Comparison of ENCODE assay signal across 8 mouse cellular contexts in genomic region chr17:46162551-46162950, GRCm38 (mm10). TPM values are rescaled to one million over a fixed set of nuclear protein-coding genes. Genes with fewer than 3 reads are reported as not detected.
DNase-seq lines count a peak whose midpoint lies in the region; ATAC-seq and TF ChIP-seq lines count a peak whose summit lies in the region.

No protein-coding gene starts in this region.

- DNase-seq in heart, postnatal 25 days (ENCODE audit: low spot score), result no peak
- no peak for DNase-seq in lung, postnatal 0 days (ENCODE audit: low spot score)
- DNase-seq in lung, postnatal 4 days, result no peak
- DNase-seq in intestine, embryonic 14.5 days (ENCODE audit: low spot score), result no peak
- DNase-seq in T-cell, adult 2 months (ENCODE audit: low spot score), result no peak
- DNase-seq in gastrocnemius, postnatal 25 days, result no peak

- 85% methylated on average over 7 of the region's 7 CpGs for WGBS in heart, embryonic 12.5 days
- 61% methylated on average over 7 of the region's 7 CpGs for WGBS in lung, postnatal 0 days
- 89% methylated on average over 7 of the region's 7 CpGs for WGBS in intestine, embryonic 14.5 days
- 92% methylated on average over 7 of the region's 7 CpGs for WGBS in neural tube, embryonic 14.5 days

- no peak overlapping the region for H3K27ac ChIP-seq in heart, embryonic 12.5 days (ENCODE audit: poor library complexity, severe bottlenecking)
- H3K27ac ChIP-seq in lung, postnatal 0 days (ENCODE audit: low read length), result peak overlapping the region; percentile 74
- H3K27ac ChIP-seq in intestine, embryonic 14.5 days (ENCODE audit: low read depth), result no peak overlapping the region
- H3K27ac ChIP-seq in neural tube, embryonic 14.5 days (ENCODE audit: low read depth, low read length), result no peak overlapping the region

- peaks cover 45% of the 10 kb centered on the region for H3K4me1 ChIP-seq in heart, embryonic 12.5 days (replicated peaks)
- H3K4me1 ChIP-seq in lung, postnatal 0 days (ENCODE audit: insufficient read depth, low read depth, low read length), result peaks cover 3% of the 10 kb centered on the region; the same call in 1 of the 2 replicates
- H3K4me1 ChIP-seq in intestine, embryonic 14.5 days (replicated peaks; ENCODE audit: control insufficient read depth, insufficient read depth, low read length), result peaks cover 21% of the 10 kb centered on the region
- peaks cover 6% of the 10 kb centered on the region; the same call in 1 of the 2 replicates for H3K4me1 ChIP-seq in neural tube, embryonic 14.5 days (ENCODE audit: control insufficient read depth, insufficient read depth, low read length)

- no peak for TF ChIP-seq CTCF in lung, postnatal 0 days (IDR thresholded peaks at IDR 0.05)

- H3K9me3 ChIP-seq in heart, embryonic 12.5 days (replicated peaks), result no peaks in the 10 kb centered on the region
- no peaks in the 10 kb centered on the region for H3K9me3 ChIP-seq in lung, postnatal 0 days (ENCODE audit: low read length)
- no peaks in the 10 kb centered on the region for H3K9me3 ChIP-seq in intestine, embryonic 14.5 days (ENCODE audit: control insufficient read depth, low read length)
- H3K9me3 ChIP-seq in neural tube, embryonic 14.5 days (ENCODE audit: control insufficient read depth, low read length), result no peaks in the 10 kb centered on the region

- H3K4me3 ChIP-seq in heart, embryonic 12.5 days, result peak overlapping the region; percentile 74
- 0 out of 2 replicates have a peak overlapping the region, but pooled peaks have one; percentile 20 for H3K4me3 ChIP-seq in lung, postnatal 0 days (ENCODE audit: low read depth, low read length)
- H3K4me3 ChIP-seq in intestine, embryonic 14.5 days (ENCODE audit: low read depth, low read length), result no peak overlapping the region
- H3K4me3 ChIP-seq in neural tube, embryonic 14.5 days (ENCODE audit: low read depth, low read length), result no peak overlapping the region

- no peak for TF ChIP-seq EP300 in lung, postnatal 0 days (IDR thresholded peaks at IDR 0.05)

- intact Hi-C loops in heart, postnatal 25 days (cut with DNase I), result no loop called here

- H3K27me3 ChIP-seq in heart, embryonic 12.5 days (replicated peaks), result no peaks in the 10 kb centered on the region
- no peaks in the 10 kb centered on the region for H3K27me3 ChIP-seq in lung, postnatal 0 days (replicated peaks; ENCODE audit: insufficient read depth, low read length)
- no peaks in the 10 kb centered on the region for H3K27me3 ChIP-seq in intestine, embryonic 14.5 days (replicated peaks; ENCODE audit: control insufficient read depth, insufficient read depth, low read length)
- H3K27me3 ChIP-seq in neural tube, embryonic 14.5 days (ENCODE audit: control insufficient read depth, insufficient read depth, low read length), result no peaks in the 10 kb centered on the region

- H3K4me2 ChIP-seq in heart, embryonic 12.5 days, result peak overlapping the region; percentile 74
- H3K4me2 ChIP-seq in lung, postnatal 0 days (replicated peaks; ENCODE audit: low read depth, low read length), result peak overlapping the region; percentile 52
- peak overlapping the region; percentile 55 for H3K4me2 ChIP-seq in intestine, embryonic 14.5 days (ENCODE audit: low read length)
- H3K4me2 ChIP-seq in neural tube, embryonic 14.5 days (ENCODE audit: low read depth, low read length), result 0 out of 2 replicates have a peak overlapping the region, but pooled peaks have one; percentile 75

- H3K9ac ChIP-seq in heart, embryonic 12.5 days, result no peak overlapping the region
- 0 out of 2 replicates have a peak overlapping the region, but pooled peaks have one; percentile 16 for H3K9ac ChIP-seq in lung, postnatal 0 days (replicated peaks; ENCODE audit: low read depth)
- H3K9ac ChIP-seq in intestine, embryonic 14.5 days (ENCODE audit: low read length), result no peak overlapping the region
- H3K9ac ChIP-seq in neural tube, embryonic 14.5 days (replicated peaks; ENCODE audit: low read depth, low read length), result no peak overlapping the region

- ATAC-seq in heart, embryonic 12.5 days (ENCODE audit: insufficient number of reproducible peaks, low FRiP score), result no peak
- ATAC-seq in lung, postnatal 0 days, result no peak
- no peak for ATAC-seq in intestine, embryonic 14.5 days (replicated peaks; ENCODE audit: low FRiP score, low TSS enrichment, low read depth)
- no peak for ATAC-seq in neural tube, embryonic 14.5 days (ENCODE audit: low read depth)

- peaks cover 43% of the 10 kb centered on the region for H3K36me3 ChIP-seq in heart, embryonic 12.5 days
- peaks cover 25% of the 10 kb centered on the region for H3K36me3 ChIP-seq in lung, postnatal 0 days (ENCODE audit: insufficient read depth, low read length)
- peaks cover 35% of the 10 kb centered on the region for H3K36me3 ChIP-seq in intestine, embryonic 14.5 days (ENCODE audit: control insufficient read depth, insufficient read depth, low read length)
- peaks cover 31% of the 10 kb centered on the region for H3K36me3 ChIP-seq in neural tube, embryonic 14.5 days (ENCODE audit: control insufficient read depth, insufficient read depth, low read length)

RNA-seq across cellular contexts. Expression of gene Gtpbp2, which starts 1.7 kb away (rescaled TPM):
- 34.5 and 39.1 TPM in 2 replicates for polyA plus RNA-seq in heart, embryonic 12.5 days (2016; fragmentation: Nextera tagmentation; extraction: Ambion mirVana)
- total RNA-seq in heart, postnatal 25 days (2021), result 10 to 100 TPM; 67.5 to 70.6 TPM
- 38.8 and 39.5 TPM in 2 replicates for polyA plus RNA-seq in lung, postnatal 0 days (2015; fragmentation: Nextera tagmentation; extraction: Ambion mirVana)
- polyA plus RNA-seq in intestine, embryonic 14.5 days (2014; fragmentation: Nextera tagmentation; extraction: Ambion mirVana), result 29.9 and 30.7 TPM in 2 replicates
- polyA plus RNA-seq in neural tube, embryonic 14.5 days (2014; fragmentation: Nextera tagmentation; extraction: Ambion mirVana), result 28.1 and 31.3 TPM in 2 replicates
- total RNA-seq in gastrocnemius, postnatal 25 days (2021), result 10 to 100 TPM; 46.5 to 50.8 TPM

RNA-seq across cellular contexts. Expression of gene Mad2l1bp, which starts 9.2 kb away (rescaled TPM):
- polyA plus RNA-seq in heart, embryonic 12.5 days (2016; fragmentation: Nextera tagmentation; extraction: Ambion mirVana), result 34.0 and 35.6 TPM in 2 replicates
- total RNA-seq in heart, postnatal 25 days (2021), result 10 to 100 TPM; 17.2 to 22.4 TPM
- 43.5 and 44.6 TPM in 2 replicates for polyA plus RNA-seq in lung, postnatal 0 days (2015; fragmentation: Nextera tagmentation; extraction: Ambion mirVana)
- polyA plus RNA-seq in intestine, embryonic 14.5 days (2014; fragmentation: Nextera tagmentation; extraction: Ambion mirVana), result 32.2 and 34.4 TPM in 2 replicates
- polyA plus RNA-seq in neural tube, embryonic 14.5 days (2014; fragmentation: Nextera tagmentation; extraction: Ambion mirVana), result 21.4 and 24.9 TPM in 2 replicates
- total RNA-seq in gastrocnemius, postnatal 25 days (2021), result 10 to 100 TPM; 16.5 to 18.3 TPM

RNA-seq across cellular contexts. Expression of gene Rsph9, which starts 18.5 kb away (rescaled TPM):
- 5.5 and 5.8 TPM in 2 replicates for polyA plus RNA-seq in heart, embryonic 12.5 days (2016; fragmentation: Nextera tagmentation; extraction: Ambion mirVana)
- 1 to 10 TPM; 1.1 to 1.2 TPM for total RNA-seq in heart, postnatal 25 days (2021)
- polyA plus RNA-seq in lung, postnatal 0 days (2015; fragmentation: Nextera tagmentation; extraction: Ambion mirVana), result 31.7 and 32.4 TPM in 2 replicates
- 11.7 and 14.6 TPM in 2 replicates for polyA plus RNA-seq in intestine, embryonic 14.5 days (2014; fragmentation: Nextera tagmentation; extraction: Ambion mirVana)
- polyA plus RNA-seq in neural tube, embryonic 14.5 days (2014; fragmentation: Nextera tagmentation; extraction: Ambion mirVana), result 30.9 and 46.7 TPM in 2 replicates
- under 1 TPM; 0.29 to 0.38 TPM for total RNA-seq in gastrocnemius, postnatal 25 days (2021)

RNA-seq across cellular contexts. Expression of gene Polh, which starts 39.9 kb away (rescaled TPM):
- 12.5 and 12.7 TPM in 2 replicates for polyA plus RNA-seq in heart, embryonic 12.5 days (2016; fragmentation: Nextera tagmentation; extraction: Ambion mirVana)
- 1 to 10 TPM; 8.6 to 9.4 TPM for total RNA-seq in heart, postnatal 25 days (2021)
- polyA plus RNA-seq in lung, postnatal 0 days (2015; fragmentation: Nextera tagmentation; extraction: Ambion mirVana), result 6.6 and 8.6 TPM in 2 replicates
- 9.7 and 12.8 TPM in 2 replicates for polyA plus RNA-seq in intestine, embryonic 14.5 days (2014; fragmentation: Nextera tagmentation; extraction: Ambion mirVana)
- polyA plus RNA-seq in neural tube, embryonic 14.5 days (2014; fragmentation: Nextera tagmentation; extraction: Ambion mirVana), result 7.8 and 8.4 TPM in 2 replicates
- 10 to 100 TPM; 10.6 to 10.9 TPM for total RNA-seq in gastrocnemius, postnatal 25 days (2021)

RNA-seq across cellular contexts. Expression of gene Xpo5, which starts 40.0 kb away (rescaled TPM):
- 29.9 and 32.4 TPM in 2 replicates for polyA plus RNA-seq in heart, embryonic 12.5 days (2016; fragmentation: Nextera tagmentation; extraction: Ambion mirVana)
- total RNA-seq in heart, postnatal 25 days (2021), result 10 to 100 TPM; 19.6 to 21.3 TPM
- polyA plus RNA-seq in lung, postnatal 0 days (2015; fragmentation: Nextera tagmentation; extraction: Ambion mirVana), result 14.8 and 16.2 TPM in 2 replicates
- 54.1 and 61.0 TPM in 2 replicates for polyA plus RNA-seq in intestine, embryonic 14.5 days (2014; fragmentation: Nextera tagmentation; extraction: Ambion mirVana)
- polyA plus RNA-seq in neural tube, embryonic 14.5 days (2014; fragmentation: Nextera tagmentation; extraction: Ambion mirVana), result 40.5 and 49.4 TPM in 2 replicates
- 1 to 10 TPM; 9.0 to 9.4 TPM for total RNA-seq in gastrocnemius, postnatal 25 days (2021)

Comparison
In these comparisons a context has a peak if more than half of its experiments do, and no peak if none do; other contexts are left out.
1. H3K4me3 ChIP-seq: peak in heart, embryonic 12.5 days (single experiment) and lung, postnatal 0 days (single experiment); none in intestine, embryonic 14.5 days (single experiment) and neural tube, embryonic 14.5 days (single experiment).
2. Peak in every context shown above with its lines, with median percentiles within 50 percentile points of each other: H3K4me2 ChIP-seq.